Mouse (Mus musculus) testis, postnatal 14 days (tissue): ENCODE results near the gene Tacc2.
"Not testable (repeated sequence)": the region's sequence is repeated elsewhere in the genome, so short reads cannot be mapped to it uniquely, and the experiment has no call there.

Experiments
- DNase-seq: peaks from one replicate; pipeline ENCODE4 v3.0.0; 2021; ENCODE audit warnings: low spot score

Gene Tacc2

DNA sequence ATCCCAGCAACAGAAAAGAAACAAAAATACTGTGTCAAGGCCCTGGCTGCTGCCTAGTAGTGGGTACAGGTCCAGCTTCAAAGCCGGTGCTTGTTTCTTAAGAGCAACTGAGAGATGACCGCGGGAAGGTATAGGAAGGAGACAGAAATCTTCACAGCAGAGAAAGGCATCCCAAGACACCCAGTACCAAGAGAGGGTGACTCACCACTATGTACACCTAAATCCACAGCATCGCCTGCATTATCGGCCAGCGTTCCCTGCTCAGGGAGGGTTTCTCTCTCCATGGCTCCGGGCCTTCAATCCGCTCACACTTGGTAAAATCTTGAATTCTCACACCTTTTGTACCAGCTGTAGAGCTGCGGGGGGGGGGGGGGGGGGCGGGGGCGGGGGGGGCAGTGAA, 4.4 kb upstream of the Tacc2 start, which contains the start of gene Nsmce4a:
Nsmce4a (minus strand) TSS at position 298 of the 400 bp plus-strand sequence.
- DNase-seq: no peak

DNA sequence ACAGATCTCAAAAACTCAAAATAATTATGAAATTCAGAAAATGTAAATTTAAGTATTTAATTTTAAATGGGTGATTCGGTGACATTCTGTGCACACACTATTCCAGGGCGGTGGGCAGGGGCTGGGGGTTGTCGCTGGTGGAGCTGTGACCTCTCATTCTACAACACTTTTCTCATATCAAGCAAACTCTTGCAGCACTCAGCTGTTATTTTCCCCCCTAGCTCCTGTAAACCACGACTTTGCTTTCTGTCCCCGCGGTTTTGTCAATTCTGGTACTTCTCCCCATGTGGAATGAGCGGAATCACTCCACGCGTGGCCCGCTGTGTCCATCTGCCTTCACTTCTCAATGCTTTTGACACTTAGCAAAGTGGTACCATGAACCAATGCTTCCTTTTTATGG, 3.5 kb upstream of the Tacc2 start:
- DNase-seq: no peak

DNA sequence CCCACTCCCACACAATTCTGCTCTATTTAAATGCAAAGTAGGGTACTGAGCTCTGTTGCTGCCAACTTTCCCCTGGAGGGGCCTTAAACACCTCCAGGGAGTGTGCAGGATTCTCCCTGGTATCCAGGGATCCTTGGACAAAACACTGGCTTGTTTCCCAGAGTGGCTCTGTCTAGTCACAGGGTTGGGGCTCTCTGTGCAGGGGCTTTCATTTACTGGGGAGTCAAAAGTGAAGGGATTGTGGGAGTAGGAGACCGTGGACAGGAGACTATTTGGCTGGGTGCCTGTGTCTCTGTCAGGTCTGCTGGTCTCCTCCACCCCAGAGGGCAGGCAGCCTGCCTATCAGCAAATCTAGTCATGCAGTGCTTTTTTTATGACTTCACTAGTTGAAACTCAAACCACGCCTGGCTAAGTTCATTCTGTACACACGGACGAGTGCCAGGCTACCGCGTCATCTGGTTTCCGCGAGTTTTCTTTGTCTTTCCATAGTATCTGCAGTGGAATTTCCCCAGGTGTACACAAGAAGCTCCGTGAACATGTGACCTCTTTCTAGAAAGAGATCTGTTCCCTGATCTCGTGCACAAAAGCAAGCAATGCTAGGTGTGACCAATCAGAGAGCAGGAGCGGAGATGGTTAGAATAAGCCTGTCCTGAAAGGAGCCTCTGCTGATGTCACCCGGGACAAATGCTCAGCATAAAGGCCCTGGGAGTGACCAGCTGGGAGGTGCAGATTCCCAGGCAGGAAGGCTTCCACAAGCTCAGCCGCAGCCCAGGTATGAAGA, 2.8 kb upstream of the Tacc2 start:
- DNase-seq: peak; percentile 50

DNA sequence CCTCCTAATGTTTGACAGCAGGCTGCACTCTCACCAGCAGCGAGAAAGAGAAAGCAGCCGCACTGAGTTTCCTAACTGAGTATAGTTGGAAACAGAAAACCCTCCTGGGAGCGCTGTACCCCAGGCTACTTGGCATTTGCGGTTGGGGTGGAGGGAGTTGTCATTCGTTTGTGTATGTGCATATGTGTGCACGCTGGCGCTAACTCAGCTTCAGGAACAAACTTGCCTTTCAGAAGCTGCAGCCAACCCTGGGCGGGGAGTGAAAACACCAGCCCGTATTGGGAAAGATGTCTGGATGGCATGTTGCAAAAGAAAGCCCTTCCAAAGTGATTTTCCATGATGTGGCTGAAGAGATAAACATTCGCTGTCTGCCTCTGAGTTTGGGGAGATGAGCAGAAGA, 257 bp upstream of the Tacc2 start:
- no peak for DNase-seq

DNA sequence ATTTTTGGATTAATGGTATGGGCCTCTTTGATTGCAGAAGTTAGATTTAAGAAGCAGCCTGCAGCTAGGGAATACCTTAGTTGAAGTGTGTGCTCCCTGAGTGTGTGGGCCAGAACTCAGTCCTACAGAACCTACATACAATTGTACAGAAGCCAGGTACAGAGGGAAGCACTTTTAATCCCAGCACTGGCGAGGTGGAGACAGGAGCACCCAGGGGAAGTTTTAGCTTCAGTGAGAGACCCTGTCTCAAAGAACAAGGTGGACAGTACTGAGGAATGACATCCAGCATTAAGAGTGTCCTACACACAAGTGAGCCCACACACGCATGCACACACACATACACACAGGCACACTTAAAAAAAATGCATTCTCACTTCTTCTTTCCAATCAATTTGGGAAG, 828 bp downstream of the Tacc2 start:
- DNase-seq: no peak

DNA sequence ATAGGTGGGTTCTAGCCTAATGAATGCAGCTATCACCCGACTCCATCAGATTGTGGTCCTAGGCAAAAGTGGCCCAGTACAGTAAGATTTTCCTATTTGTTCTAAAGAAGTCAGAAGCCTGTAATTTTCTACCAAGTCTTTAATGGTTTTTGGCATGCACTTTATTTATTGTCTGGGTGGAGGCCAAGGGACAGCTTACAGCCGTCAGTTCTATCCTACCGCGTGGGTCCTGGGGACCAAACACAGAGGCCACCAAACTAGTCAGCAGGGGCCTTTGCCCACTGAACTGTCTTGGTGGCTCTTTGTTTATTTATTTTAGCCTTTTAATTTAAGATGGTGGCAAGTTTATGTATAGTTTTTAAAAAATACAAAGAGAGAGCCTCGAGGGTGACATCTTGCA, 1.4 kb downstream of the Tacc2 start:
- DNase-seq: no peak

DNA sequence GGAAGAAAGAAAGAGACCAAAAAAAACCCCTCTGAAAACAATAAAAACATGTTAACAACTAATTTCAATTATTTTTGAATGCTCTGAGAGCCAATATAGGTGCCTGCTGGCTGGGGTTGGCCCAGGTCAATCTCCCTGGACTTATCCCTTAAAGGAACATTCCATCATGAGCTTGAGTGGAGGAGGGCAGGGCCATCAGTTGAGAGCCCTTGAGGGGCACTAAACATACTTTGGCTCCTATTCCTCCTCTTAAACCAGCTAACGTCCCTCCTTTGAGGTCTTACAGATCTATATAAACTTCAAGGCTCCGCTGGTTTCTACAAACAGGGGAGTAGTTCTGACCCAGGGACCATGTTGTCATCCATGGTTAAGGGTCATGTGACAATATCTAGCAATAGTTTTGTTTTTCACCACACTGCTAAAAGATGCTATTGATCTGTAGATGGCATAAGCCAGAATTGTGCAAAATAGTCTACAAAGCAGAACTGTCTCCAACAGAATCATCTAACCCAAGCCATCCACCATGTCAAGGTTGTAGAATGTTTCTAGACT, 9.4 kb downstream of the Tacc2 start:
- DNase-seq: no peak

DNA sequence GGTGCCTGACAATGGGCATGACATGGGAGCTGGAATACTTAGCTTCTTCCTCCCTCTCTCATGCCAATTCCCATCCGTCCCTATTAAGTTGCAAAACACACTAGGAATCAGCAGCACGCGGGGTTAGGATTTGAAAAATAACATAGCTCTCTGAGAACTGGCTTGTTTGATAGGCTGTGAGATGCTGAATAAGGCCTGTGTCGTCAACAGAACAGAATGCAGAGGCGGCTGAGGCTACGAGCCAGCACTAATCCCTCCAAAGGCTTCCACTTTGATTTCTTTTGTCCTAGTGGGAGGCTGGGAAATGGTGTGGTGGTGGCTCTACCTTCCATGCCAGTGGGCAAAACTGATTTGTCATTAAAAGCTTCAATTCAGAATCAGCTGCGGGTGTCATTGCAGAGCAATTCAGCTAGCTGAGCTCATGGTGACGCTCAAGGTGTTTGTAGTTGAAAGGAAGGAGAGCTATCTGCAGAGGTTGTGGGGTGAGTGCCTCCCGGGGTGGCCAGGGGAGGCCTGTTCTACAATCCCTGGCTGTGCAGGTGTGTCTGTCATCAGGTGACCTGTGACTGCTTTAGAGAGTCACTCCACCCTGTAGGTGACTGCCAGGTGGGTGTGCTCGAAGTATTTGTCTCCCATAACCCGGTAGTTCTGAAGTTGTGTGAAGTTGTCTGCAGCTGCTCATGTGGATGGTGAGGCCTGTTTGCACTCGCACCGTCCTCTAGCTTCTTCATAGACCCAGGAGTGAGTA, 13.0 kb downstream of the Tacc2 start:
- DNase-seq: no peak

DNA sequence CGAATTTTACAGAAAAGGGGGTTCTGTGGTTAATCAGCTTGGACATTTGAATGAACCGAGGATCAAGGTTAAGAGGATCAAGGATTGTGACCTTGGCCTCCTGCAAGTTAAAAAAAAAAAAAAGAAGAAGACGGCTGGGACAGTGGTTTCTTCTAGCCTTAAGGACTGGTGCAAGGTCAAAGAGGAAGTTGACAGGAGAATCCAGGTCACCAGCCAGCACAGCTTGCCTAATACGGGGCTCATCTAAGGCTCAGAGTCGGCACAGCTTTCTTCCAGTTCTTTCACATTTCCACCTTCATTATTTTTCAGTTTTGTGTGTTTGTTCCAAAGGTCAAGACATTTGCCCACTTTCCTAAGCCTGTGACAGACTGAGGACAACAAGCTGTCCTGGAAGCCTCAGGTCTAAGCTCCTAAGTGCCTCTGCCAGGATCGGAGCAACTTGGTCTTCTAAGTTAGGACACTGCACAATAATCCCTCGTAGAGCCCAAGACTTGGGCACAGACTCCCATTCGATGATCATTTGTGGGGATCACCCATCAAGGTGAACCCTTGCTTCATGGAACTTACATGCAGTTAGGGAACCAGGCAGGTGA, 13.7 kb downstream of the Tacc2 start:
- DNase-seq: no peak

DNA sequence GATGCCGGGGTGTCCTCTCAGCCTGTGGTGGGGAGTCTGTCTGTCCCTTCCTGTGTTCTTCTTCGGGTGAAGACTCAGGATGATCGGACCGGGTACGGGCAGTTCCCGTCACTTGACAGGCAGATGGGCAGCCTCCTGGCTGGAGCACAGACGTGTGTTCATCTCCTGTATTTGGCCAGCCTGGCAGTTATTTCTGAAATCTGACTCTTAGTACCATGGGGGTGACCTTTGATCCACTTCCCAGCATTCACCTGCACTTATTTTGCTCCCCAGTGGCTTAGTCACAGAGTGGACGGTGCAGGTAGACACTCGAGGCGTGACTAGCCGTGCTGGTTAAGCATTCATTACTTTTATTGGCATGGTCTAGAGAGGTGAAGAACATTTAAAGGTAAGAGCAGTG, 15.7 kb downstream of the Tacc2 start:
- DNase-seq: not testable (repeated sequence)

DNA sequence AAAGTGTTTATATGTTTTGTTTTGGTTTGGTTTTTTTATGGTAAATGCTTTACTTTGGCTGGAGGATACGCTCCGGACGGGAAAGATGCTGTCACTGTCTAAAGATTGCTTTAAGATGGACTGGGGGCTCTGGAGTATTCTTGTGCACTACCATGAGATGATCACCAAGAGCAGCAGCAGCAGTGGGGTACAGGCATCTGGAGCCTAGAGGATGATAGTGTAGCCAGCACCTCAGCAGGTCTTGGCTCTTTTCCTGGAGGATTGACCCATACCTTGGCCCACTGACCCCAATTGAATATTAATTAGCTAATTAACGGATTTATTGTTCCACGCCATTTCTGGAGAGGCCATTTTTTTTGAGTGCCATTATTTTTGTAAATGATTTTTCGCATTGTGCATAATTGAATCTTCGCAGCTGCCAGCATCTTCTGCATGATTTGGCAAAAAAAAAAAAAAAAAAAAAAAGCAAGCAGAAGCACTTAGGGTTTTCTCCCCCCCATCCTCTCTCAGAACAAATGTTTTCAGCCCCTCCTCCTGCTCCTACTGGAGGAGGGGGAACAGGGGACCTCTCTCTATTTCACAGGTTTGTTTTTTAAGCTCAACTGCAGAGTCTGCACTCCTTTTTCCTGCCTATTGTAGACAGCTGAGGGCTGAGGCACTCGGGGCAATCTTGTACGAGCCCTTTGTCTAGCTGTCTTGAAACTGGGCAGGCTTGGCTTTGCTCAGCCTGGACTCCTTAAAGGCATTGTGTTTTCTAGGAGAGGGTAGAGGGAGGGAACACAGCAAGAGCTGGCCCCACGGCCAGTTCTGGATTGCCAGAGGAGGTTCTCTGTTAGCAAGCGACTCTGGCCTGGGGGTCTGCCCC, 16.4 kb downstream of the Tacc2 start:
- DNase-seq: not testable (repeated sequence)

DNA sequence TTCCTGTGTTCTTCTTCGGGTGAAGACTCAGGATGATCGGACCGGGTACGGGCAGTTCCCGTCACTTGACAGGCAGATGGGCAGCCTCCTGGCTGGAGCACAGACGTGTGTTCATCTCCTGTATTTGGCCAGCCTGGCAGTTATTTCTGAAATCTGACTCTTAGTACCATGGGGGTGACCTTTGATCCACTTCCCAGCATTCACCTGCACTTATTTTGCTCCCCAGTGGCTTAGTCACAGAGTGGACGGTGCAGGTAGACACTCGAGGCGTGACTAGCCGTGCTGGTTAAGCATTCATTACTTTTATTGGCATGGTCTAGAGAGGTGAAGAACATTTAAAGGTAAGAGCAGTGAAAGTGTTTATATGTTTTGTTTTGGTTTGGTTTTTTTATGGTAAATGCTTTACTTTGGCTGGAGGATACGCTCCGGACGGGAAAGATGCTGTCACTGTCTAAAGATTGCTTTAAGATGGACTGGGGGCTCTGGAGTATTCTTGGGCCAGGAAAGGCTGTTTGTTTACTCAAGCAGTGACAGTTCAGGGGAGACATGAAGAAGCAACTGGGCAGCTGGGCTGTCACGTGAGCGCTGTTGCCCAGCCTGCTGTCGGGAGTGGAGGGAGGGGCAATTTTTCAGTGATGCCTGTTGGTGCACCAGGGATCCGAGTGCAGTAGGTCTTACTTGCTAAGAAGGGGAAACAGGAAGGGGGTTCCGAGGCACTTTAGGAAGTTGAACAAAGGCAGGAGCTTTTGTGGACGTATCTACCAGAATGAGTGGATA, 19.0 kb downstream of the Tacc2 start:
- DNase-seq: not testable (repeated sequence)

DNA sequence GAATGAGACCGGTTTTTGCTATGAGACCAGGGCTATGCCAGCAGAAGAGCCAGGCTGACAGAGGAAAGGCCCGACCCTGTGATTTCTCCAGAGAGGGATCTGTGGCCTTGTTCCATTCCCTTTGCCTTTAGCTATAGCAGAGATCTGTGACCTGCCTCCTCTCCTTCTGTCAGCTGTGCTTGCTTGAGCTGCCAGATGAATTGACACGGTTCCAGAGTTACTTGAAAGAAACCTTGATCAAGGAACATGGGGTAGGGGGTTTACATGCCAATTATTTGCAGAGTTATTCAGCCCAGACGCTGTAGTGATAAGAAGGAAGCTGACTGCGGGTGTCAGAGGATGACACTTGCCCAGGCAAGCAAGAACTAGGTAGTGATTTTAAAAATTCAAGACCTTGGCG, 20.3 kb downstream of the Tacc2 start:
- DNase-seq: no peak

DNA sequence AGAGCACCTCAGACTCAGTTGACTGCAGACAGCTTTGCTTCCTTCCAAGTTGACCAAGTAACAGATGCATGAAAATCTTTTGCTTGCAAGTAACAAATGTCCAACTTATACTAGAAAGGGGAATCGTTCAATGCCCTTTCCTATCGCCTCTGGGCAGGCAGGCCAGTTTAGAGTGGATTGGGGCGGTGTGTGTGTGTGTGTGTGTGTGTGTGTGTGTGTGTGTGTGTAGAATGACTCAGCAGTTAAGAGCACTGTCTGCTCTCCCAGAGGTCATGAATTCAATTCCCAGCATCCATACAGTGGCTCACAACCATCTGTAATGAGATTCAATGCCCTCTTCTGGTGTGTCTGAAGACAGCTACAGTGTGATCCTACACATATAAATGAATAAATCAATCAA, 22.8 kb downstream of the Tacc2 start:
- no peak for DNase-seq

DNA sequence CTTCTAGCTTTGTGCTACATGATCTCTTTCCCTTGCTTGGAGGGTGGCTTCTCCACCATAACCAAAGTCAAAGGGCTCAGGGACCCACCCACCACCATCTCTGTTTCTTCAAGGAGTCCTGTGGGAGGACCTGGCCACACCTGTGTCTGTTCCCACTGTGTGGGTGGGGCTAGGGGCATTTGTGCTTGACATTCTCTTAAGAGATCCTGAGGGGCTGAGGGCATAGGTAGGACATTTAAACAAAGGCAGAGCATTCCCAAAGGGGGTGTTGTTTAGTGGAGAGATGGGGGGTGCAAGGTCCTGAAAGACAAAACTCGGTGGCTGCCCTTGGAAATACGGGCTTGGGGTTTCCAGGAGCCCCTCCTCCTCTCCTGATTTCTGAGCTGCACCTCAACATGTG, 23.3 kb downstream of the Tacc2 start:
- no peak for DNase-seq

DNA sequence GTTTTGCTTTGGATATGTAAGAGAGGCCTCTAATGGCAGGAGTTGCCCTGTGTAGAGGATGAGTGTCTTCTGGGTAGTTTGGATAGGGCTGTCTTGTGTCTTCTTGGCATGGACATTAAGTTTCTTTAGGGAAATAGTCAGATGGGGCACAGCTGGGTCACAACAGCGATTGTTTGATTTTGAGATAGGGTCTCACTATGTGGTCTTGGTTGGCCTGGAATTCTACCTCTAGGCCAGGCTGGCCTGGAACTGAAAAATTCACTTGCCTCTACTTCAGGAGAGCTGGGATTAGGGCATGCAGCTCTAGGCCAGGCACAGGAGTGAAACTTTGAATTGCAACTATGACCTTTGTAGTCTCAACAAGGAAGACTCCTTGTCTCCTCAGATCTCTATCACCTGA, 25.6 kb downstream of the Tacc2 start:
- DNase-seq: no peak

DNA sequence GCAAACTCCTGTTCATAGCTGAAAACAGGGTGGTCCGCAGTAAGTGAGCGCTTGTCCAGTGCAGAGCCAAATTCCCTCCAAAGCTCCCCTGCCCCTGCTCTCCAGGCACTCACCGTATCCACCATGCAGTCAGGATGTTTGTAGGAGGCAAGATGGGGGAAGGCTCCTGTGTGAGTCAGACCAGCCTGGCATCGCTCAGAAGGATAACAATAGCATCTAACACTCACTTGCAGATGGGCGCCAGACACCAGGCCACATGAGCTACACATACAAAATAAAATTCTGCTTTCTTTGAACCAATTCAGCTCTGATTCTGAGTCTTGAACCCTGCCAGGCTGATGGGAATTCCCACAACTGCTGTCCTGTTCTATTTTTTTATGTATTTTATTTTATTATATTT, 26.3 kb downstream of the Tacc2 start:
- DNase-seq: no peak

DNA sequence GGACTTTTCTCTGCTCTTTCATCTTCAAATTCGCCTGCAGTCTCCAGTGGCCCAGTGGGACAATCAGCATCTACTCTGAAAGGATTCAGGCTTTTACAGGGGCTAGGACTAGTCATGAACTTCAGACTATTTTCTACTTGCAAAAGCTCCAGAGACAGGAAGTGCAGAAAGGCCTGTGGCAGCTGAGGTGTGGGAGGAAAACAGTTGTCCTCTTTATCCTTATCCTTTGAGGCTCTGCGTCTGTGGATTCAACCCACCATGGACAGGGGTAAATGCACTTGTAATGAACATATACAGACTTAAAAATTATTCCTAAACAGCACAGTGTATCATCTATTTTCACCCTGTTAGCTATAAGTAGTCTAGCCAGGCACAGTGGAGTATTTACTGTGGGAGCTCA, 27.2 kb downstream of the Tacc2 start:
- DNase-seq: no peak

DNA sequence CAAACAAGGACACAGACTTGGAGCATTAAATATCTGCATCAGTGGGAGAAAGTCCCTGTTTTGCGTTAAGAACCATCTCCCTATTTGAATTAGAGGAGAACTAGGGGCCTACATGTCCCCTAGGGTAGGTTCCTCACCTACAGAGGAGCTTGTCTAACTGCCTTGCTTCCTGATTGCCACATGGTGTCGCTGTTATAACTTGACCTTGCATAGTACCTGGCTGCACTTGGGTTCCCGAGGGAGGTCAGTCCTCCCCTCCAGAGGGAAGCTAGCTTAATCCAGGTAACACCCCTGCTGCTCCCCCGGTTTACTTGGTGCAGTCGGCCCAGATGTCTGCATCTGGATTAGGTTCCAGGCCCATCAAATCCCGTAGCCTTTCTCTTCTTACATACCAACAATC, 27.9 kb downstream of the Tacc2 start:
- DNase-seq: no peak

DNA sequence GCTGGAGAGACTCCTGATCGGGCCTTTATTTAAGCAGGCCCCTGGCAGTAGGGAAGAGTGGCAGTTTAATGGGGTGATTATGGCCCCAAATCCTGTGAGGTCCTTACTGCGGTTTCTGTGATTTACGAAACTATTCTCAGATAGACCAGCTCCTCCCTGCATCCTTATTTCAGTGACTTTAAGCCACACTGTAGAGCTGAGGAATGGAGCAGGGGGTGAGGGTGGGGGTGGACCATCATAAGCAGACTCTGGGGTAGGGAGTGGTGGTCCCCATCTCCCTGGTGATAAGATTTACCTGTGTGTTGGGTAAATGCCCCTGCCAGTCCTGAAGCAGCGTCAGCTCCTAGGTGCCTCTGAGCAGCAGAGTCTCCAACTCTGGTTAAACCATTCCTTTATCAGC, 29.7 kb downstream of the Tacc2 start:
- DNase-seq: no peak

DNA sequence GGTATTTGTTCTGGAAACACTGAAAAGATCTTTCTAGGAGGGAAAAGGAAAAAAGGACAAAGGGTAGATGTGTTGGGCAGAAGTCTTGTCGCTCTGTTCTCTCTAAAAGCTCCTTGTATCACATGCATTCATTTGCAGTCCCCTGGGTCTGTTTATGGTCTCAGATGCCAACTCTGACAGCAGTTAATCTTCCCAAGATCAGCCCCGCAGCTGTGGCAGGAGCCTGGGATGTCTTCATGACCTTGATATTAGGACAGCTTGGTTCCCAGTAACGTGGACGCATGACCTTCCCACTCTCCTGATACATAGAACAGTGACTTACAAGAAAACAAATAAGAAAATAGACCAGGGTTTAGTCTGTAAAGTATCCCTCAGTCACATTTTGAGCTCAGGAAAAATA, 36.7 kb downstream of the Tacc2 start:
- DNase-seq: no peak
